Mouse (Mus musculus) adrenal gland, postnatal 10 days (tissue): ENCODE data around the gene Ccdc180. TPM values are rescaled to one million over a fixed set of nuclear protein-coding genes. Genes with fewer than 3 reads are reported as not detected.

ENCODE experiments used
- DNase-seq: peaks from one replicate; pipeline ENCODE4 v3.0.0; 2021; ENCODE audit warnings: mixed read lengths
- total RNA-seq, 2 experiments: library from RNA; stranded (reverse); gene quantifications; 2 replicates each; pipeline ENCODE4 v1.2.3; 2021

Ccdc180 gene
- total RNA-seq, 2 experiments from 2014 or later, result 0.06 to 0.09 TPM

GRCm38 (mm10) chr4:45971806-45972447, 81.8 kb downstream of the Ccdc180 start:
- peak; percentile 100 for DNase-seq

GRCm38 (mm10) chr4:45972448-45972854, 82.3 kb downstream of the Ccdc180 start:
- DNase-seq, result peak; percentile 73

GRCm38 (mm10) chr4:45972951-45973350, 82.8 kb downstream of the Ccdc180 start:
- no peak for DNase-seq

- no peak for DNase-seq
These were observed 87.0 kb downstream of the Ccdc180 start for GRCm38 (mm10) chr4:45976931-45977667.

GRCm38 (mm10) chr4:45979916-45980315, 89.8 kb downstream of the Ccdc180 start:
- no peak for DNase-seq

GRCm38 (mm10) chr4:45981054-45981453, 91.0 kb downstream of the Ccdc180 start:
- no peak for DNase-seq

GRCm38 (mm10) chr4:45990427-45991135, 100.5 kb downstream of the Ccdc180 start:
- no peak for DNase-seq

- DNase-seq, result no peak
These were observed 108.4 kb downstream of the Ccdc180 start for GRCm38 (mm10) chr4:45998536-45998935.

Other genes starting within 250 kb of the Ccdc180 start
- 10 to 100 TPM; 22.1 to 28.1 TPM for gene Aldh1b1, start 91.3 kb upstream of the Ccdc180 start, total RNA-seq
- gene Igfbpl1, start 63.4 kb upstream of the Ccdc180 start, total RNA-seq, result under 1 TPM in 1 of 2 experiments, not detected in 1; 0.12 TPM
- 1 to 10 TPM; 4.8 to 8.1 TPM for gene Stra6l, start 41.6 kb upstream of the Ccdc180 start, total RNA-seq
- gene Tdrd7, start 75.0 kb downstream of the Ccdc180 start, total RNA-seq, result 10 to 100 TPM; 16.8 to 21.0 TPM
- 10 to 100 TPM in 1 of 2 experiments, 1 to 10 TPM in 1; 6.9 to 22.7 TPM for gene Tmod1, start 148.6 kb downstream of the Ccdc180 start, total RNA-seq
- gene Ncbp1, start 248.3 kb downstream of the Ccdc180 start, total RNA-seq, result 10 to 100 TPM; 42.8 to 44.1 TPM
- 10 to 100 TPM; 22.3 to 28.5 TPM for gene Tstd2, start 248.4 kb downstream of the Ccdc180 start, total RNA-seq